Mouse (Mus musculus): Measurements from ENCODE around the gene Aldh3b3. TPM values are rescaled to one million over a fixed set of nuclear protein-coding genes. Genes with fewer than 3 reads are reported as not detected.
"Not testable (repeated sequence)": the region's sequence is repeated elsewhere in the genome, so short reads cannot be mapped to it uniquely, and the experiment has no call there.

Aldh3b3 gene
- total RNA-seq, 2 experiments from 2014 or later, result not detected

GRCm38 (mm10) chr19:3945872-3946564 is 12.4 kb upstream of the Aldh3b3 start:
- Histone ChIP-seq H3K27ac (no peak overlapping the region), H3K4me3 (no peak overlapping the region)
- no peak for TF ChIP-seq CTCF (conservative IDR thresholded peaks at IDR 0.05)
- no peak for DNase-seq (ENCODE audit: low spot score in 2 of 2)

DNA sequence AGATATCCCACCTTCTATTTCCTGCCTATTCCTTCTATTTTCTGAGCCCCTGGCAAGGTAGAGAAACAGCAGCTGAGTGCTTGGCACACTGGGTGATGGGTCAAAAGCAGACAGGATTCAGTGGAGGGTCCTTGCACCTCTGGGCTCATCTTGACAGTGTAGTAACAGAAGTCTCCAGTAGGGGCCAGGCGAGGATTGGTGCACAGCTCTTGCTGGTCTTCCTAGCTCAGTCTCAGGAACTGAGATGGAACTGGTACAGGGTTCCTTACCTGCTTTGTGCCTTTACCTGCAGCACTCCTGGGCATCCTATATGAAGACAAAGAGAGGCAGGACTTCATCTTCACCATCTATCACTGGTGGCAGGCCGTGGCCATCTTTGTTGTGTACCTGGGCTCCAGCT is 11.7 kb upstream of the Aldh3b3 start:
- Histone ChIP-seq H3K27ac (no peak overlapping the region), H3K4me3 (no peak overlapping the region)
- peak; percentile 65 to 74 for DNase-seq (ENCODE audit: low spot score in 2 of 2)
- peak; percentile 99 for TF ChIP-seq CTCF (conservative IDR thresholded peaks at IDR 0.05)

GRCm38 (mm10) chr19:3947813-3948212 is 10.6 kb upstream of the Aldh3b3 start:
- no peak for DNase-seq (ENCODE audit: low spot score in 2 of 2)
- Histone ChIP-seq H3K4me3 (no peak overlapping the region), H3K27ac (no peak overlapping the region)
- TF ChIP-seq CTCF (conservative IDR thresholded peaks at IDR 0.05), result no peak

DNA sequence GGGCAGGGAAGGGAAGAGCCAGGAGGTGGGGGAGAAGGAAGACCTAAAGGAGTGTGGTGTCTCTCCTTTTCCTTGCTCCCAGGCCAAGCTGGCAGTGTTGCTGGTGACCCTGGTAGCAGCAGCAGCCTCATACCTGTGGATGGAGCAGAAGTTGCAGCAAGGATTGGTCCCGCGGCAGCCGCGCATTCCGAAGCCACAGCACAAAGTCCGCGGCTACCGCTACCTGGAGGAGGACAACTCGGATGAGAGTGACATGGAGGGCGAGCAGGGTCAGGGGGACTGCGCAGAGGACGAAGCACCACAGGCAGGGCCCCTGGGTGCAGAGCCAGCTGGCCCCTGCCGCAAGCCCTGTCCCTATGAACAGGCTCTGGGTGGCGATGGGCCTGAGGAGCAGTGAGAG is 9.9 kb upstream of the Aldh3b3 start:
- no peak overlapping the region for H3K4me3 ChIP-seq
- TF ChIP-seq CTCF (conservative IDR thresholded peaks at IDR 0.05), result no peak
- no peak overlapping the region for H3K27ac ChIP-seq
- no peak for DNase-seq (ENCODE audit: low spot score in 2 of 2)

DNA sequence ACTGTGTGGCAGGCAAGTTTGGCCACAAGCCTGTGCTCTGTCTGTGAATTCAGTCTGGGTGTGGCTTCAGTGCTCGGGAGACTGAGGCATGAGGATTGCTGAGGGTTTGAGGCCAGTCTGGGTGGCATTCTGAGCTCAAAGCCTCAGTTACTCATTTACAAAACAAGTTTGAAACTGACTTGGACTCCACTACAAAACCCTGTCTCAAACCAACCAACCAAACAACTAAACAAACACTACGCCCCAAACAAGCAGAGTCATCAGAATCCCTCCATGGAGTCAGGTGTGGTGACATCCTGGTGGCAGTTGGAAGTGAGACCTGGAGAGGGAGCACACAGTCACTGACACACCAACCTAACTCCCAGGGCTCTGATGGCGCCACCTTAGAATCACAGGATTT is 8.1 kb upstream of the Aldh3b3 start:
- H3K27ac ChIP-seq, result no peak overlapping the region
- no peak for DNase-seq (ENCODE audit: low spot score in 2 of 2)
- no peak overlapping the region for H3K4me3 ChIP-seq
- TF ChIP-seq CTCF (conservative IDR thresholded peaks at IDR 0.05), result no peak

DNA sequence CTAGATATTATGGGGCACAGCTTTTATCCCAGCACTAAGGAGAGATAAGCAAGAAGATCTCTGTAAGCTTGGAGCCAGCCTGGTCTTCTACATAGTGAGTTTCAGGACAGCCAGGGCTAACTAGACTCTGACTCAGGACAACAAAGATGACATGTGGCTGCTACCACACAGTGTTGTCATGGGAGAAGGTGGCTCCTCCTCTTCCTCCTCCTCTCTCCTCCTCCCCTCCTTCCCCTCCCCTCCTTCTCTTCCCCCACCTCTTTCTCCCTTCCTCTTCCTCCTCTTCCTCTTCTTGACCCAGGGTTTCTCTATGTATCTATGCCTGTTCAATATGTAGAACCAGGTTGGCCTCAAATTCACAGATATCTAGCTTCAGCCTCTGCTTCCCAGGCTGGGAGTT is 7.0 kb upstream of the Aldh3b3 start:
- no peak for TF ChIP-seq CTCF (conservative IDR thresholded peaks at IDR 0.05)
- Histone ChIP-seq H3K4me3 (no peak overlapping the region), H3K27ac (no peak overlapping the region)
- no peak for DNase-seq (ENCODE audit: low spot score in 2 of 2)

DNA sequence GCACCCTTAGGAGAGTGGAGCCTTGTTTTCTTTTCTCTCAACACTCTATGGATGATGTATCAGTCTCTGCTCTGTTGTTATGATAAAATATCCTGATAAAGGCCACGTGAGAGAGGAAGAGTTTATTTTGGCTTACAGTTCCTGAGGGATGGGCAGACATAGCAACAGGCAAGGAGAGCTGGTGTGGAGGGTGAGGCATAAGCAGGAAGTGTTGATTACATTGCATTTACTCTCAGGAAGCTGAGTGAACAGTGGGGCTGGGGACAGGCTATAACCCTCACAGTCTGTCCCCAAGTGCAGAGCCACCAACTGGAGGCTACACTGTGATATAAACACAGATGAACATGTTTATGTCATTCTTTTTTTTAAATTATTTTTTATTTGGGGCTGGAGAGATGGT is 6.3 kb upstream of the Aldh3b3 start:
- DNase-seq (ENCODE audit: low spot score in 2 of 2), result no peak
- TF ChIP-seq CTCF (conservative IDR thresholded peaks at IDR 0.05), result no peak
- Histone ChIP-seq H3K4me3 (no peak overlapping the region), H3K27ac (no peak overlapping the region)

DNA sequence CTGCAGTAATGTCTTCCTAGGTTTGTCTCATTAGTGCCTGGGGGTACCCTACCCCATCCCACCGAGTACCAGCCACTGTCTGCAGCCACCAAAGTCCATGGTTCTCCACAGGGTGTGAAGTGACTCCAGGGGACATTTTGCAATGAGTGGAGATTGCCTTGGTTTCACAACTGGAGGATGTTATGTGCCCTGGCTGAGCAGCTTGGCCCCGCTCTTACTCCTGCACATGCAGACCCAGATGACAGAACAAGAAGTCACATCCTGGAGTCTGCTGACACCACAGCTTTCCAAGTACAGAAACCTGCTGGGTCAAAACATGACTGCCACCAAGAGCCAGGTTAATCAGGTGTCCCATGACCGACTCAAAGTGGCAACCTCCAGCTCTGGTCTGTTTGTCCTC is 3.4 kb upstream of the Aldh3b3 start:
- DNase-seq (ENCODE audit: low spot score in 2 of 2), result no peak
- Histone ChIP-seq H3K4me3 (no peak overlapping the region), H3K27ac (no peak overlapping the region)
- TF ChIP-seq CTCF (conservative IDR thresholded peaks at IDR 0.05), result no peak

- DNase-seq (ENCODE audit: low spot score in 2 of 2), result no peak
- Histone ChIP-seq H3K4me3 (no peak overlapping the region), H3K27ac (no peak overlapping the region)
- TF ChIP-seq CTCF (conservative IDR thresholded peaks at IDR 0.05), result no peak
Observed at GRCm38 (mm10) chr19:3955804-3956203, 2.6 kb upstream of the Aldh3b3 start.

DNA sequence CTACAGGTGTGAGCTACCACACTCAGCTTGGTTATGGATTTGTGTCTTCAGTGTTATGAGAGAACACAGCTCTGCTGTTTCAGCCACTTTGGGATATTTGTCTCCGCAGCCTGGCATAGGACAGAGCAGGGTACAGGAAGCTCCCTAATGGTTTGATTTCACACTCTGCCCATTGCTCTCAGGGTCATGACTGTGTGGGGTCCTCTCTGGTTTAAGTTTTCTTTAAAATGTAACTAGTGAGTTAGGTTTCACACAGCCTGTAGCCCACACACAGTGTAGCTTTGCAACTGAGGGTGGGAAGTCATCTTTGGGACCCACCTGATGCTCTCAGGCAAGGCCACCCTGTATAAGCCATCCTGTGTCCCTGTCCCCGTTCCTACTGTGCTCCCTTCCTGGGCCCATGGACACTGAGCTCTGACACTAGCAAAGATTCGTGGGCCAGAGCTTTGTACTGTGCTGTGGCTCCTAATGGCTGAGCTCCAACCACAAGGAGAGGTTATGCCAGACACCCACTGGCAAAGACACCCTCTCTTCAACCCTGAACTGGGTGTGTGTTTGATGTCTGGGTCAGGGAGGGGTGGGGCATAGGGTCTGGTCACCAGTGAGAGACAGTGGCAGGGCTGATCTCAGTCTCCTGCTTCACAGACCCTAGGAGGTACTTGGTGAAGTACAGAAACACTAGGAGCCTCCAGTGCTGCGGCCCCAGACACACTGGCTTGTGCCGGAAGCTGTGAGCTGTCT is 979 bp upstream of the Aldh3b3 start:
- not testable (repeated sequence) for H3K27ac ChIP-seq; DNase-seq (ENCODE audit: low spot score in 2 of 2); H3K4me3 ChIP-seq

GRCm38 (mm10) chr19:3959030-3959429 is 585 bp downstream of the Aldh3b3 start:
- no peak for TF ChIP-seq CTCF (conservative IDR thresholded peaks at IDR 0.05)
- H3K4me3 ChIP-seq, result no peak overlapping the region
- no peak for DNase-seq (ENCODE audit: low spot score in 2 of 2)
- no peak overlapping the region for H3K27ac ChIP-seq

DNA sequence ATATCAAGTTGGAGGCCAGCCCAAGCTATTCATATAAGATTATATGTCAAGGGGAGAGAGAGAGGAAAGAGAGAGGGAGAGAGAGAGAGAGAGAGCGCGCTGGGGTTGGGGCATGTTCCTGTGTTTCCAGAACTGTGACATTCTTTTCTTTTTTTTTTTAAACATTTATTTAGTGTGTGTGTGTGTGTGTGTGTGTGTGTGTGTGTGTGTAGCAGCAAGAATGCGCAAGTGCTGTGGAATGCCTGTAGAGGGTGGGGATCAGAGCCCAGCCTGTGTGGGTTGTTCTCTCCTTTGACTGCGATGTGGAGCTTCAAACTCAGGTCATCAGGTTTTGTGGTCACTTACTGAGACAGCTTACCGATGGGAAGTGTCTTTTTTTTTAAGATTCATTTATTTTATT is 1.8 kb downstream of the Aldh3b3 start:
- Histone ChIP-seq H3K4me3 (no peak overlapping the region), H3K27ac (no peak overlapping the region)
- DNase-seq (ENCODE audit: low spot score in 2 of 2), result no peak
- no peak for TF ChIP-seq CTCF (conservative IDR thresholded peaks at IDR 0.05)

DNA sequence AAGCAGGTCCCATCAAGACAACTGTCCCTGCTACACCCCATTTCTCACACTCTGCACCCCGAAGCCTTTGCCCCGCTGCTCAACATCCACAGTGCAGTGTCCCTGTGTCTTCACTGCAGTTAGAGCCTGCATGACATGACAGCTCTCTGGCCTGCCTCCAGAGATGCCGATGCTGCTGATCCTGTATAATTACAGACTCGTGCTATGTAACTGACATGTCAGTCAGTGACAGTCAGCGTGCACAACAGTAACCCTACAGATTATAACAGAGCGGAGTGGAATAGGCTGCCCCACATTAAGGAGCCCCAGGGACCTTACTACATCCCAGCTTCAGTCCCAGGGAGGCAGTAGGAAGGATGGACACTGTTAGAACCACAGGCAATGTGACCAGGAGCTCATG is 3.4 kb downstream of the Aldh3b3 start:
- not testable (repeated sequence) for H3K27ac ChIP-seq; H3K4me3 ChIP-seq; DNase-seq (ENCODE audit: low spot score in 2 of 2)

GRCm38 (mm10) chr19:3962469-3962868 is 4.0 kb downstream of the Aldh3b3 start:
- DNase-seq (ENCODE audit: low spot score in 2 of 2), result no peak
- TF ChIP-seq CTCF (conservative IDR thresholded peaks at IDR 0.05), result peak; percentile 53
- no peak overlapping the region for H3K4me3 ChIP-seq
- H3K27ac ChIP-seq, result no peak overlapping the region

All from layer of hippocampus, adult 2 months (tissue).